Mouse (Mus musculus) thymus, adult 2 months (tissue): ENCODE measurements around the gene Tuft1.
"Not testable (repeated sequence)": the region's sequence is repeated elsewhere in the genome, so short reads cannot be mapped to it uniquely, and the experiment has no call there.

Experiments
- CTCF ChIP-seq: fragments of 200-500 bp; IDR thresholded peaks from 2 replicates; pipeline ENCODE4 v1.5.1; 2012; ENCODE audit warnings: mild to moderate bottlenecking, control low read depth, low read length, moderate library complexity, borderline replicate concordance; ENCODE audit not compliant: control insufficient read depth, poor library complexity, insufficient read depth; ENCODE audit errors: extremely low read depth
- POLR2A ChIP-seq: fragments of 200-500 bp; IDR thresholded peaks from 2 replicates; pipeline ENCODE4 v1.6.1; 2012; ENCODE audit warnings: mild to moderate bottlenecking, low read length, control low read depth, moderate library complexity; ENCODE audit not compliant: control insufficient read depth, poor library complexity, insufficient read depth; ENCODE audit errors: extremely low read depth

- not testable (repeated sequence) for TF ChIP-seq CTCF, POLR2A
Measured at GRCm38 (mm10) chr3:94658740-94659095, at the start of gene Tuft1.
